Mouse (Mus musculus) liver, embryonic 11.5 days (tissue): ENCODE measurements around the gene Alkbh8. TPM values are rescaled to one million over a fixed set of nuclear protein-coding genes. Genes with fewer than 3 reads are reported as not detected.

Experiments used
- polyA plus RNA-seq: library from polyadenylated mRNA; unstranded; fragments of >200 nt; fragmentation: Nextera tagmentation; extraction: Ambion mirVana; gene quantifications from 2 replicates; pipeline ENCODE4 v1.2.1, GENCODE M21; 2014

The Alkbh8 gene
- polyA plus RNA-seq, 1 experiment from 2014 or later = 35.6 TPM

Other genes starting within 250 kb of the Alkbh8 start
- 10.8 and 14.6 TPM in 2 replicates for gene Cwf19l2, start 68.5 kb downstream of the Alkbh8 start, polyA plus RNA-seq
- gene Gucy1a2, start 197.6 kb downstream of the Alkbh8 start, polyA plus RNA-seq = 0.69 and 0.78 TPM in 2 replicates